Mouse (Mus musculus): Measurements from ENCODE around the gene Olfr522. TPM values are rescaled to one million over a fixed set of nuclear protein-coding genes. Genes with fewer than 3 reads are reported as not detected.

Olfr522 gene
- total and polyA plus RNA-seq, 3 experiments, result not detected

GRCm38 (mm10) chr7:140186646-140187620 lies 22.4 kb upstream of the Olfr522 start:
- dilution Hi-C loops (cut with MboI; ENCODE audit: extremely low pct_ligation_motif_present, extremely low pct_unique_long_range_greater_than_20kb, low sequenced_read_pairs), result no loop called here
- peaks cover 80% of the 10 kb centered on the region for H3K27me3 ChIP-seq (replicated peaks)
- DNase-seq (ENCODE audit: extremely low read depth), result peak; percentile 10

GRCm38 (mm10) chr7:140184206-140184605 lies 19.6 kb upstream of the Olfr522 start:
- dilution Hi-C loops (cut with MboI; ENCODE audit: extremely low pct_ligation_motif_present, extremely low pct_unique_long_range_greater_than_20kb, low sequenced_read_pairs), result no loop called here
- TF ChIP-seq USF2 (conservative IDR thresholded peaks at IDR 0.05; ENCODE audit: low read depth, low read length) (no peak), UBTF (IDR thresholded peaks at IDR 0.05; ENCODE audit: low read depth, low read length) (no peak), NELFE (IDR thresholded peaks at IDR 0.05; ENCODE audit: low read depth, low read length) (no peak), E2F4 (IDR thresholded peaks at IDR 0.05; ENCODE audit: insufficient replicate concordance, low read depth, low read length) (no peak), ELF1 (IDR thresholded peaks at IDR 0.05; ENCODE audit: low read depth, low read length) (no peak), POLR2AphosphoS2 (IDR thresholded peaks at IDR 0.05; ENCODE audit: low read depth, low read length) (no peak), BHLHE40 (IDR thresholded peaks at IDR 0.05; ENCODE audit: low read depth, low read length) (no peak), ZC3H11A (IDR thresholded peaks at IDR 0.05; ENCODE audit: low read depth, low read length) (no peak), JUND (conservative IDR thresholded peaks at IDR 0.05; ENCODE audit: low read depth, low read length) (no peak), ETS1 (conservative IDR thresholded peaks at IDR 0.05; ENCODE audit: low read depth, low read length) (no peak), SMC3 (IDR thresholded peaks at IDR 0.05; ENCODE audit: low read depth, low read length) (no peak), CHD2 (IDR thresholded peaks at IDR 0.05; ENCODE audit: low read length) (no peak), MEF2A (IDR thresholded peaks at IDR 0.05; ENCODE audit: borderline replicate concordance, low read depth, low read length) (no peak), MYC (IDR thresholded peaks at IDR 0.05; ENCODE audit: low read depth, low read length) (no peak)
- no peak overlapping the region for H3K4me2 ChIP-seq (ENCODE audit: insufficient read depth, low read depth, poor library complexity, severe bottlenecking)
- peaks cover 73% of the 10 kb centered on the region for H3K27me3 ChIP-seq (replicated peaks)
- H3K4me1 ChIP-seq (ENCODE audit: control insufficient read depth in 1 of 2, insufficient read depth in 2 of 2), result 0 out of 4 replicates have a peak, but pooled peaks cover 0 to 3% of the 10 kb centered on the region in 2 experiments
- no peak for DNase-seq (ENCODE audit: extremely low read depth)
- in situ Hi-C loops (cut with MboI; ENCODE audit: low pct_ligation_motif_present, low pct_unique_long_range_greater_than_20kb, low sequenced_read_pairs), result loop anchor here (25.0 kb wide), 1 partner anchor 603 kb away; the partner anchor contains the start of gene Syce1
- no peaks in the 10 kb centered on the region for H3K36me3 ChIP-seq (replicated peaks in 1 of 2; ENCODE audit: control insufficient read depth in 1 of 2, insufficient read depth in 1 of 2, low read length in 1 of 2)
- no peak overlapping the region for H3K4me3 ChIP-seq (replicated peaks in 1 of 3; ENCODE audit: low read depth in 2 of 3, low read length in 2 of 3, poor library complexity in 1 of 3)
- no peaks in the 10 kb centered on the region for H3K9me3 ChIP-seq (replicated peaks; ENCODE audit: low read length)
- H3K79me2 ChIP-seq (replicated peaks; ENCODE audit: control insufficient read depth, extremely low read depth, insufficient read depth, poor library complexity, severe bottlenecking), result no peaks in the 10 kb centered on the region
- no peak overlapping the region for H3K27ac ChIP-seq (ENCODE audit: insufficient read depth, low read depth)
- no peak overlapping the region for H3K9ac ChIP-seq (ENCODE audit: insufficient read depth, low read depth)

More at GRCm38 (mm10) chr7:140186646-140187620, 22.4 kb upstream of the Olfr522 start:
- in situ Hi-C loops (cut with MboI; ENCODE audit: low pct_ligation_motif_present, low pct_unique_long_range_greater_than_20kb, low sequenced_read_pairs), result loop anchor here (25.0 kb wide), 1 partner anchor 600 kb away; the partner anchor contains the start of gene Syce1
- H3K4me1 ChIP-seq (ENCODE audit: control insufficient read depth in 1 of 2, insufficient read depth in 2 of 2), result 0 out of 4 replicates have a peak, but pooled peaks cover 0 to 3% of the 10 kb centered on the region in 2 experiments
- H3K79me2 ChIP-seq (replicated peaks; ENCODE audit: control insufficient read depth, extremely low read depth, insufficient read depth, poor library complexity, severe bottlenecking), result no peaks in the 10 kb centered on the region
- H3K36me3 ChIP-seq (replicated peaks in 1 of 2; ENCODE audit: control insufficient read depth in 1 of 2, insufficient read depth in 1 of 2, low read length in 1 of 2), result no peaks in the 10 kb centered on the region
- H3K9ac ChIP-seq (ENCODE audit: insufficient read depth, low read depth), result no peak overlapping the region
- H3K27ac ChIP-seq (ENCODE audit: insufficient read depth, low read depth), result no peak overlapping the region
- no peak overlapping the region for H3K4me3 ChIP-seq (replicated peaks in 1 of 3; ENCODE audit: low read depth in 2 of 3, low read length in 2 of 3, poor library complexity in 1 of 3)
- H3K4me2 ChIP-seq (ENCODE audit: insufficient read depth, low read depth, poor library complexity, severe bottlenecking), result no peak overlapping the region; the same call in 1 of the 2 replicates
- no peaks in the 10 kb centered on the region for H3K9me3 ChIP-seq (replicated peaks; ENCODE audit: low read length)
- TF ChIP-seq E2F4 (IDR thresholded peaks at IDR 0.05; ENCODE audit: insufficient replicate concordance, low read depth, low read length) (no peak), BHLHE40 (IDR thresholded peaks at IDR 0.05; ENCODE audit: low read depth, low read length) (no peak), ELF1 (IDR thresholded peaks at IDR 0.05; ENCODE audit: low read depth, low read length) (no peak), MAX (IDR thresholded peaks at IDR 0.05; ENCODE audit: low read length) (no peak), MXI1 (IDR thresholded peaks at IDR 0.05; ENCODE audit: low read depth, low read length) (no peak), RAD21 (IDR thresholded peaks at IDR 0.05; ENCODE audit: low read depth, low read length) (peak; percentile 65), MEF2A (IDR thresholded peaks at IDR 0.05; ENCODE audit: borderline replicate concordance, low read depth, low read length) (no peak), HCFC1 (IDR thresholded peaks at IDR 0.05; ENCODE audit: low read depth, low read length) (no peak), ZKSCAN1 (IDR thresholded peaks at IDR 0.05; ENCODE audit: borderline replicate concordance, low read depth, low read length) (no peak), CTCF (conservative IDR thresholded peaks at IDR 0.05 in 1 of 2, IDR thresholded peaks at IDR 0.05 in 1 of 2; ENCODE audit: low read depth in 2 of 2, low read length in 2 of 2) (peak in 1 of 2 experiments; percentile 70; a peak in 2 of 4 replicates), SMC3 (IDR thresholded peaks at IDR 0.05; ENCODE audit: low read depth, low read length) (peak; percentile 62), NRF1 (IDR thresholded peaks at IDR 0.05; ENCODE audit: low read depth, low read length) (no peak), ZC3H11A (IDR thresholded peaks at IDR 0.05; ENCODE audit: low read depth, low read length) (no peak), JUN (IDR thresholded peaks at IDR 0.05; ENCODE audit: insufficient read depth, low read depth, low read length) (no peak), PAX5 (IDR thresholded peaks at IDR 0.05; ENCODE audit: low read length) (no peak), IRF4 (IDR thresholded peaks at IDR 0.05; ENCODE audit: low read depth, low read length) (no peak), SIN3A (IDR thresholded peaks at IDR 0.05; ENCODE audit: low read length) (no peak)

All from CH12.LX (cell line).